Mouse (Mus musculus) embryonic facial prominence, embryonic 15.5 days (tissue): ENCODE results near the gene Cox16. TPM values are rescaled to one million over a fixed set of nuclear protein-coding genes. Genes with fewer than 3 reads are reported as not detected.
"Not testable (repeated sequence)": the region's sequence is repeated elsewhere in the genome, so short reads cannot be mapped to it uniquely, and the experiment has no call there.

Experiments used
- ATAC-seq: fragments of 200-750 bp; cut with Nextera tagmentation; 2 replicates; pipeline ENCODE4 v1.8.0; 2017; ENCODE audit warnings: low read depth, moderate TSS enrichment; ENCODE audit not compliant: insufficient number of reproducible peaks, low FRiP score, low TSS enrichment
- H3K27ac ChIP-seq: fragments of 300-500 bp; sonication (generic); replicated peaks from 2 replicates; pipeline ENCODE4 v1.5.1; 2015; ENCODE audit warnings: mild to moderate bottlenecking, inconsistent platforms
- H3K27me3 ChIP-seq: fragments of 300-500 bp; sonication (generic); 2 replicates; pipeline ENCODE4 v1.6.1; 2015; ENCODE audit warnings: inconsistent platforms
- H3K36me3 ChIP-seq: fragments of 300-500 bp; sonication (generic); 2 replicates; pipeline ENCODE4 v1.6.1; 2015; ENCODE audit warnings: mild to moderate bottlenecking, inconsistent platforms
- H3K4me1 ChIP-seq: fragments of 300-500 bp; sonication (generic); 2 replicates; pipeline ENCODE4 v1.6.1; 2015; ENCODE audit warnings: inconsistent platforms
- H3K4me2 ChIP-seq: fragments of 300-500 bp; sonication (generic); replicated peaks from 2 replicates; pipeline ENCODE4 v1.6.1; 2015; ENCODE audit warnings: mild to moderate bottlenecking, inconsistent platforms
- H3K4me3 ChIP-seq: fragments of 300-500 bp; sonication (generic); replicated peaks from 2 replicates; pipeline ENCODE4 v1.5.1; 2015; ENCODE audit warnings: mild to moderate bottlenecking, inconsistent platforms
- H3K9ac ChIP-seq: fragments of 300-500 bp; sonication (generic); 2 replicates; pipeline ENCODE4 v1.6.1; 2015; ENCODE audit warnings: inconsistent platforms
- H3K9me3 ChIP-seq: fragments of 300-500 bp; sonication (generic); replicated peaks from 2 replicates; pipeline ENCODE4 v1.6.1; 2016; ENCODE audit warnings: inconsistent platforms
- WGBS: fragments of 180-500 bp; shearing (Covaris S2); methylation state at CpG from one replicate; pipeline ENCODE4 v1.1.7; 2015; 5-methylcytosine and 5-hydroxymethylcytosine counted together
- polyA plus RNA-seq: library from polyadenylated mRNA; unstranded; fragments of >200 nt; fragmentation: Nextera tagmentation; extraction: Ambion mirVana; gene quantifications from 2 replicates; pipeline ENCODE4 v1.2.1, GENCODE M21; 2015

Gene Cox16
- polyA plus RNA-seq, 1 experiment from 2014 or later: 119 TPM

DNA sequence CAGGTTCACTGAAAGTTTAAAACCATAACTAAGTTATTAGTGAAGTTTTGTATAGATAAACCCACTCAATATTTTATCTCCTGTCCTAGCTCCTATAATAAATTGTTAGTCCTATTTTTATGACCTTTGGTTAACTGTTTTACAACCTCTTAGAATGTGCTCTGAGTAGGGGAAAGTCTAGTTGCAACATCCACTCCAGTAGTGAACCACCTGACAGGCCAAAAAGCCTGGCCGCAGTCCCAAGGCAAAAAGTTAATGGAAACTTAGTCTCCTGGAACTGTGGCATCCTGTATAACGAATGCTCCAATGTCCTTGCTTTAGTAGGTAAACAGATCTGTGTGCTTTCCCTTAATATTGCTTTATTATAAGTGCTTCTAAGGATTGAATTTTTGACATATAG, 50.1 kb downstream of the Cox16 start:
- not testable (repeated sequence) for H3K9me3 ChIP-seq

DNA sequence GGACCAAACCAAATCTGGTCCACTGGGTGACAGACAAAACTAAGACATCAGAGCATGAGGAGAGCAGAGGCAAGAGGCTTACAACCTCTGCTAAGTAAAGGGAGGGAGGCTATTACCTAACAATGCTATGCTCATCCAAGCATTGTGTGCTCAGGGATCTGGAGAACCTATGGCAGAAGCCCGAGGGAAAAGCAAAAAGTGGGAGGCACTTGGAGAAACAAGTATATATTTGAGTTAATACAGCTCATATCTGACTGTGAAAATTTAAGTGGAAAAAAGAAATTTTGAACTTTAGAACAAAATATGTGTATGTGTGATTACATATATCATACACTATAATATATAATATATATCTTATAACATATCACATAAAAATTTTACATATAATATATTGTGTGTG, 63.1 kb downstream of the Cox16 start, which contains the start of gene Adam4:
Adam4 (minus strand) TSS at position 101 of the 400 bp plus-strand sequence.
- H3K36me3 ChIP-seq: peaks cover 14% of the 10 kb centered on the region
- peaks cover 12% of the 10 kb centered on the region for H3K9me3 ChIP-seq
- ATAC-seq: no peak
- H3K4me3 ChIP-seq: no peak within 1 kb of the TSS
- WGBS: 93% methylated on average over 1 of the region's 1 CpGs
- H3K27me3 ChIP-seq: no peaks in the 10 kb centered on the region
- H3K9ac ChIP-seq: no peak within 1 kb of the TSS
- H3K4me2 ChIP-seq: no peak within 1 kb of the TSS
- H3K4me1 ChIP-seq: no peaks in the 10 kb centered on the region
- no peak within 1 kb of the TSS for H3K27ac ChIP-seq

More for the DNA sequence above, 50.1 kb downstream of the Cox16 start:
- not testable (repeated sequence) for ATAC-seq, H3K4me2 ChIP-seq, H3K27ac ChIP-seq, H3K27me3 ChIP-seq, H3K36me3 ChIP-seq, H3K4me1 ChIP-seq, H3K9ac ChIP-seq, H3K4me3 ChIP-seq
- WGBS: 94% methylated on average over 2 of the region's 2 CpGs

DNA sequence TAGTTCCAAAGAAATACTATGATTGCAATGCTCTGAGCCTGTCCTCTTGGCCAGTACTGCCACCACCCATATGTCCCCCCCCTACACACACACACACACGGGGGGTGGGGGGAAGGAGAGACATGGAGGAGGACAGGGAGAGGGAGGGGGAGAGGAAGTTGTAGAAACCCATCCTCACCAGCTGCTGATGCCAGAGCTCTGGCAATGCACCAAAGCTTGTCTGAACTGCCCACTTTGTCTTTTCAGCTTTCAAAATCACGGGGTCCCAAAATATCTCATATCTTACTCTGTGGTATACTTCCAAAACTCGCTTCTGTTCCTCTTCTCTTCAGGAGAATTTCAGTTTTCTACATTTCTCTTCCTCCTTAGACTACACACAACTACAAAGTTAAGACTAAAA, 71.7 kb downstream of the Cox16 start:
- H3K4me1 ChIP-seq: no peaks in the 10 kb centered on the region
- no peaks in the 10 kb centered on the region for H3K36me3 ChIP-seq
- ATAC-seq: no peak
- no peak overlapping the region for H3K9ac ChIP-seq
- WGBS: 79% methylated on average over 3 of the region's 3 CpGs
- no peak overlapping the region for H3K27ac ChIP-seq
- no peak overlapping the region for H3K4me2 ChIP-seq
- H3K27me3 ChIP-seq: no peaks in the 10 kb centered on the region
- H3K4me3 ChIP-seq: no peak overlapping the region
- H3K9me3 ChIP-seq: no peaks in the 10 kb centered on the region

DNA sequence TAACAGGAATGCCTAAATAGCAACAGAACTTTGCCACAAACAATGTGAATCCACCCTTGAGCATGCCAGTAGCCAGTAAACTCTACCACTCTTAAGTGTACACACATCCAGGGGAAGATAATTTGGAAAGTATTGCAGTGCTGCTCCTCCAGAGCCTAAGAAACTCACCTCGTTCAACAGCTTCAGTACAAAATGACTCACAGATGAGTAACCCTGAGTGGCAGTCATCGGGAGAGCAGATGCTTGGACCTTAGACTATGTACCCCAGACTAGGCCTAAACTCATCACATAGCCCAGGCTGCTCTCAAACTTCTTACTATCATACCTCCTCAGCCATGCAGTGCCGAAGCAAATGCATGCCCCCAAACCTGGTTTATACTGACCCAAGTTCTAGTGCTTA, 76.0 kb downstream of the Cox16 start:
- no peaks in the 10 kb centered on the region for H3K36me3 ChIP-seq
- H3K9me3 ChIP-seq: no peaks in the 10 kb centered on the region
- H3K4me2 ChIP-seq: no peak overlapping the region
- ATAC-seq: no peak
- H3K27me3 ChIP-seq: no peaks in the 10 kb centered on the region
- WGBS: 81% methylated on average over 3 of the region's 3 CpGs
- no peak overlapping the region for H3K27ac ChIP-seq
- no peak overlapping the region for H3K4me3 ChIP-seq
- H3K4me1 ChIP-seq: no peaks in the 10 kb centered on the region
- no peak overlapping the region for H3K9ac ChIP-seq

DNA sequence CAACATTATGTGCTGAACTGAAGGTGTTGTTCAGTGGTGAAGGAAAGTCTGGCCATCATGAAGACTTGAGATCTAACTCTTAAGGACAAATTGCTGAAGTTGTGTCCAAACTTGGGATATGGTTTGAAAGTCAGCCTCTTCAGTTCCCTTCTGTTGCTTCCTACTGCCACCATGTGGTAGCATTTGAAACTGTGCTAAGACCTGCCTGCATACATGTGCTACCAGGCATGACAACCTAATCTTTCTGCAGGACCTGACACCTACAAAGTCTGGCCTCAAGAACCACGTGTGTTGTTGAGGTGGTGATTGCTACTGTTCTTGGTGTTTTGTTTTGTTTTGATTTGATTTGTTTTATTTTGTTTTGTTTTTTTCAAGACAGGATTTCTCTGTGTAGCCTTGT, 82.7 kb downstream of the Cox16 start:
- Histone ChIP-seq H3K9ac (no peak overlapping the region), H3K4me3 (no peak overlapping the region), H3K4me1 (no peaks in the 10 kb centered on the region), H3K27me3 (no peaks in the 10 kb centered on the region), H3K27ac (no peak overlapping the region), H3K4me2 (no peak overlapping the region), H3K9me3 (no peaks in the 10 kb centered on the region), H3K36me3 (no peaks in the 10 kb centered on the region)
- WGBS: 15% methylated on average over 1 of the region's 1 CpGs
- no peak for ATAC-seq

DNA sequence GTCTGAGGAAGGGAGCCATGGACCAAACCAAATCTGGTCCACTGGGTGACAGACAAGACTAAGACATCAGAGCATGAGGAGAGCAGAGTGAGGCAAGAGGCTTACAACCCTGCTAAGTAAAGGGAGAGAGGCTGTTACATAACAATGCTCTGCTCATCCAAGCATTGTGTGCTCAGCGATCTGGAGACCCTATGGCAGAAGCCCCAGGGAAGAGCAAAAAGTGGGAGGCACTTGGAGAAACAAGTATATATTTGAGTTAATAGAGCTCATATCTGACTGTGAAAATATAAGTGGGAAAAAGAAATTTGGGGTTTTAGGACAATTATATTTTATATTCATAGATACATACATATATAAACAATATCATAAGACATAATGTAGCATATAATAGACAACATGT, 105.6 kb downstream of the Cox16 start, which contains the start of gene Gm4787:
Gm4787 (minus strand) TSS at position 101 of the 400 bp plus-strand sequence.
- not testable (repeated sequence) for H3K4me2 ChIP-seq, H3K36me3 ChIP-seq, H3K9me3 ChIP-seq, ATAC-seq, H3K27me3 ChIP-seq, H3K4me3 ChIP-seq, H3K27ac ChIP-seq, H3K9ac ChIP-seq, H3K4me1 ChIP-seq
- WGBS: 74% methylated on average over 1 of the region's 1 CpGs

DNA sequence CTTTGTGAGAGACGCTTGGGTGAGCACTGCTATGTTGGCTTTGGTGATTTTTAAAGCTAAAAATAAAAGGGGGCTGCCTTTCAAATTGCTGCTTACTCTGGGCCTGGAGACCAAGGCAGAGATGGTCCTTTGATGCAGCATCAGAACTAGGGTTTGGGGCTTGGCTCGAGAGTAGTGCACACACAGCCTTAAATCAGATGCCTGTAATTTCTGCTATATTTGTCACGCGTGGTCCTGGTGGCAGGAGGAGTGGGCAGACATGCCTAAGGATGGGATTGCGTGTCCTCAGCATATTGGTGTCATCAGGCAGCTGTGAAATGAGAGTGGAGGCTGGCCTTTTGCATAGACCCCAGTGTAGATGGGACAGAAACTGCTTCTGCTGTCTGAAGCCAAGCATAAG, 151.1 kb downstream of the Cox16 start:
- peaks cover 15% of the 10 kb centered on the region; the same call in 1 of the 2 replicates for H3K27me3 ChIP-seq
- peaks cover 8% of the 10 kb centered on the region for H3K4me1 ChIP-seq
- H3K27ac ChIP-seq: no peak overlapping the region
- H3K9me3 ChIP-seq: no peaks in the 10 kb centered on the region
- WGBS: 66% methylated on average over 5 of the region's 5 CpGs
- no peak overlapping the region for H3K9ac ChIP-seq
- 0 out of 2 replicates have a peak overlapping the region, but pooled peaks have one; percentile 96 for H3K4me2 ChIP-seq
- ATAC-seq: peak; percentile 34; the same call in 1 of the 2 replicates
- H3K36me3 ChIP-seq: no peaks in the 10 kb centered on the region
- 0 out of 2 replicates have a peak overlapping the region, but pooled peaks have one; percentile 56 for H3K4me3 ChIP-seq

DNA sequence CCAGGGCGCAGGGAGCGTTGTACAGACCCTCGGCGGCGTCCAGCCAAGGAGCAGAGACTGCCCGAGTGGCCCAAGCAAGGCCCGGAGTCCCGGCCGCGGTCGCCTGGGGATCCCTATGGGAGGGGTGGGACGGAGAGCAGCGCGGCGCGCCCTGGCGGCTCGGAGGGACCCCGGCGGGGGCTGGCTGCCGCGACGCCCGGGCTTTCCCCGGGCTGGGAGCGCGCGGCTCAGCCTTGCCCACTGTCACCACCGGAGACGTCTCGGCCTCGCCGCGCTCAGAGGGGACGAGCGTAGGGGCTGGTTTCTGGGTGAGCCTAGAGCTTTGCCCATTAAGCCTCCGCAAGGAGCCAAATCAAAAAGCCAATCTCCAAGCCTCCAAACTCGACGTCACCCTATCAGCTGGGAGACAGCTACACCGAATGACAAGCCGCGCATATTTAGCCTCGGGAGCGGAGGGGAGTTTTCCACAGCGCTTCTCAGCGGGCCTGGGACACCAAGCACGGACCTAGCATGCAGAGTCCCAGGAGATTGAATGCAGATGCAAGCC, 152.0 kb downstream of the Cox16 start, which contains the start of gene Slc8a3:
Slc8a3 (minus strand) TSS at position 306 of the 547 bp plus-strand sequence.
- WGBS: under 1% methylated on average over 42 of the region's 47 CpGs
- H3K9me3 ChIP-seq: no peaks in the 10 kb centered on the region
- ATAC-seq: peak; percentile 55
- peak within 1 kb of the TSS; percentile 96 for H3K4me2 ChIP-seq
- H3K4me3 ChIP-seq: peak within 1 kb of the TSS; percentile 56
- H3K27me3 ChIP-seq: peaks cover 15% of the 10 kb centered on the region; the same call in 1 of the 2 replicates
- H3K9ac ChIP-seq: peak within 1 kb of the TSS; percentile 51
- peaks cover 8% of the 10 kb centered on the region for H3K4me1 ChIP-seq
- H3K27ac ChIP-seq: peak within 1 kb of the TSS; percentile 61
- no peaks in the 10 kb centered on the region for H3K36me3 ChIP-seq

DNA sequence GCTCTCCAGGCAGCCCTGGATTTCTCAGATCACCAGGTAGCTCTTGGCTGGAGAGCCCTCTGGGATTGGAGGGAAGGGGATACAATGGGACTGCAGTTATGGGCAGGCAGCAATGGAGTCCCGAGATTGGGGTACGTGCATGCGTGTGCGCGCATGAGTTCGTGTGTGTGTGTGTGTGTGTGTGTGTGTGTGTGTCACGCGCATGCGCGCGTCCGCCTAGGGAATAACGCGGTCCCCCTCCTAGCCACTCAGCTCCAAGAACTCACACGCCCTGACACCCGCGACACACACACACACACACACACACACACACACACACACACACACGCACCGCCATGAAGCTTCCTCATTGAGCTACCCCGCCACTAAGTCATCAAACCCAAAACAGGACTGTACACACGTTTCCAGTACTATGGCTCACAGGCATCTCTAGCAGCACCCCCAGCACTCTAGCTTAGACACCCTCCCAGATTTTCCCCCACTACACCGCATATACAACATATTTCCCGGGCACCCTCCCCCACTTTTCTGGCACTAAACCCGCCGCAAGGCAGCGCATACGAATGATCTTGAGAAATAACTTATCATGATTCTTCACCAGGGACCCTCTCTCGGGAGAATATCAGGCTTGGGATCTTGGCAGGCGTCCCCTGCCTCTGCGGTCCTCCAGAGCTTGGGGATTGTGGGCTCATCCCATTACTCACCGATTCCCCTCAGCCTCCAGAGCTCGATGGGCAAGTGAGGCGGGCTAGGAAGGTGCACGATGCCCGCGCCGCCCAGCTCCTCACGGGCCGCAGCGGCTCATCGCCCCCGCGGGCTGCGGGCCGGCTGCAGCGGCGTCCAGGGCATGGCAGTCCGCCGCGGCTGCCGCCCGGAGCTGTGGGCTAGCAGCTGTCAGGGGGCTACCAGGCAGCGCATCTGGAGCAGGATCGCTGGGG, 152.7 kb downstream of the Cox16 start:
- peak; percentile 51 for ATAC-seq
- H3K36me3 ChIP-seq: no peaks in the 10 kb centered on the region

DNA sequence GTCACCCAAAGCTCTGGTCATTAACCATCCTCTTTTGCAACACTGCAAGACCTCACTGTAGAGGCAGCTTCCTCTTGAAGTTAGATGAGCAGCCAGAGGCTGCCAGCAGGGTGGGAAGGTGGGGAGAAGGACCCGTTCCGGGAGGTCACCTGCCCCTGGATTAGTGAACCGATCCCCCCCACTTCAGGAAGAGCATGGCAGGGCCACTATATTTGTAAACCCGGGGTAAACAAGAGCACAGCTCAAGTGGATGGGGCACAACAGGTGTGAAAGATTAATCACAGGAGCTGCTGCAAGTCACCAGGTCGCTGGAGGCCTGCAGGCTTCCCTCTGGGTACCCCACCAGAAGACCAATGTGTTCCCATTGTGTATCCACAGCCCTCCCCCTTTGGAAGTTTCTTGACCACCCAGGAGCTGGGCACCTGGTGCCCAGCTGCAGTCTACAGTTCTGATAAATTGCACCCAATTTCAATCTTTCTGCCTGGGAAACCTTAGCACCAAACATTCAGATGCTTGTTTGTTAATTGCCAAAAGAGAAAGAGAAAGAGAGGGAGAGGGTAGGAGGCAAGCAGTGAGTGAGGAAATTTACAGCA, 153.8 kb downstream of the Cox16 start:
- H3K36me3 ChIP-seq: no peaks in the 10 kb centered on the region
- H3K4me3 ChIP-seq: peak overlapping the region; percentile 56; the same call in 1 of the 2 replicates
- H3K27me3 ChIP-seq: peaks cover 15% of the 10 kb centered on the region; the same call in 1 of the 2 replicates
- H3K9ac ChIP-seq: no peak overlapping the region
- peaks cover 8% of the 10 kb centered on the region for H3K4me1 ChIP-seq
- H3K9me3 ChIP-seq: no peaks in the 10 kb centered on the region
- H3K4me2 ChIP-seq: peak overlapping the region; percentile 96; the same call in 1 of the 2 replicates
- no peak overlapping the region for H3K27ac ChIP-seq
- 39% methylated on average over 5 of the region's 5 CpGs for WGBS
- no peak for ATAC-seq

More for the DNA sequence above, 152.7 kb downstream of the Cox16 start:
- peaks cover 8% of the 10 kb centered on the region for H3K4me1 ChIP-seq
- no peaks in the 10 kb centered on the region for H3K9me3 ChIP-seq
- peak overlapping the region; percentile 51 for H3K9ac ChIP-seq
- H3K27me3 ChIP-seq: peaks cover 15% of the 10 kb centered on the region; the same call in 1 of the 2 replicates
- H3K4me3 ChIP-seq: peak overlapping the region; percentile 56
- WGBS: 1% methylated on average over 52 of the region's 54 CpGs
- H3K4me2 ChIP-seq: peak overlapping the region; percentile 96
- peak overlapping the region; percentile 61 for H3K27ac ChIP-seq

DNA sequence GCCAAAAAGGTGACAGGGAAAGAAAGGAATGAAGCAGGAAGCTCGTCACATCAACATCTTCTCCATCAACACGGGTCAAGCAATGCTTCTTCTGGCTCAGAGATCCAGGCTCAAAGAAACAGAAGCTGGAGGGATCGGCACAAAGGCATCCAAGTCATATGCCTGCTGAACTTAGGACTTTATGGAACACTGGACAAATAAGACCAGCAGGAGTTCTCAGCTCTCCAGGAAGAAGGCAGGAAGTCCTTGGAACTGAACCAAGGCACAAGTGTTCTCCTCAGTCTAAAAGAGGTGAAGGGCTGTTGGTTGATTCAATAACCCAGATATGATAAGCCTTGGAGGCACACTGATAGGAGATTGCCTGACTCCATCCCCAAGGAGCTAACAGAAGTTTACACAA, 159.9 kb downstream of the Cox16 start:
- WGBS: 79% methylated on average over 3 of the region's 3 CpGs
- H3K4me2 ChIP-seq: no peak overlapping the region
- no peaks in the 10 kb centered on the region for H3K36me3 ChIP-seq
- no peak overlapping the region for H3K27ac ChIP-seq
- no peaks in the 10 kb centered on the region for H3K4me1 ChIP-seq
- no peak for ATAC-seq
- H3K9ac ChIP-seq: no peak overlapping the region
- H3K9me3 ChIP-seq: no peaks in the 10 kb centered on the region
- H3K27me3 ChIP-seq: no peaks in the 10 kb centered on the region
- no peak overlapping the region for H3K4me3 ChIP-seq
